Mouse (Mus musculus): ENCODE measurements around the gene Plaa.
"Not testable (repeated sequence)": the region's sequence is repeated elsewhere in the genome, so short reads cannot be mapped to it uniquely, and the experiment has no call there.

Gene Plaa

GRCm38 (mm10) chr4:94603031-94603629 is at the start of gene Plaa:
Gene Plaa, minus strand, starts transcription at chr4:94603244.
- peak; percentile 82 for DNase-seq

- DNase-seq = not testable (repeated sequence)
These were observed 47.6 kb upstream of the Plaa start for GRCm38 (mm10) chr4:94650426-94651175.

- DNase-seq = no peak
These were observed 46.9 kb upstream of the Plaa start, which contains the start of gene Lrrc19 for GRCm38 (mm10) chr4:94649920-94650319. Gene Lrrc19, minus strand, starts transcription at chr4:94650144.

GRCm38 (mm10) chr4:94643141-94643540 is 40.1 kb upstream of the Plaa start:
- no peak for DNase-seq

GRCm38 (mm10) chr4:94620077-94620476 is 17.0 kb upstream of the Plaa start:
- DNase-seq = no peak

GRCm38 (mm10) chr4:94614627-94615006 is 11.6 kb upstream of the Plaa start:
- DNase-seq = no peak

GRCm38 (mm10) chr4:94613972-94614626 is 11.1 kb upstream of the Plaa start, which contains the start of gene Ift74:
Gene Ift74, plus strand, starts transcription at chr4:94614491.
- peak; percentile 83 to 90 for DNase-seq

- no peak for DNase-seq
These were observed 7.3 kb upstream of the Plaa start for GRCm38 (mm10) chr4:94610339-94610738.

- no peak for DNase-seq
These were observed 2.5 kb upstream of the Plaa start for GRCm38 (mm10) chr4:94605591-94605990.

- DNase-seq = no peak
These were observed 1.5 kb upstream of the Plaa start for GRCm38 (mm10) chr4:94604452-94605019.

GRCm38 (mm10) chr4:94602496-94603030 is 481 bp downstream of the Plaa start:
- DNase-seq = no peak

GRCm38 (mm10) chr4:94601395-94601794 is 1.6 kb downstream of the Plaa start:
- no peak for DNase-seq

- DNase-seq = no peak
These were observed 10.3 kb downstream of the Plaa start for GRCm38 (mm10) chr4:94592709-94593108.

GRCm38 (mm10) chr4:94591765-94592381 is 11.2 kb downstream of the Plaa start:
- no peak for DNase-seq

- no peak for DNase-seq
These were observed 30.4 kb downstream of the Plaa start for GRCm38 (mm10) chr4:94572677-94573076.

- no peak for DNase-seq
These were observed 38.7 kb downstream of the Plaa start for GRCm38 (mm10) chr4:94564297-94564696.

GRCm38 (mm10) chr4:94561954-94562648 is 40.9 kb downstream of the Plaa start:
- no peak for DNase-seq

- no peak for DNase-seq
These were observed 42.7 kb downstream of the Plaa start for GRCm38 (mm10) chr4:94560316-94560715.

GRCm38 (mm10) chr4:94559266-94559665 is 43.8 kb downstream of the Plaa start:
- no peak for DNase-seq

GRCm38 (mm10) chr4:94557145-94557544 is 45.9 kb downstream of the Plaa start:
- DNase-seq = no peak

- peak; percentile 82 to 83 for DNase-seq
These were observed 46.6 kb downstream of the Plaa start, which contains the start of the genes Gm10306 and Caap1 for GRCm38 (mm10) chr4:94556265-94557054. Gene Gm10306, plus strand, starts transcription at chr4:94556546. Gene Caap1, minus strand, starts transcription at chr4:94556796.

Measured in thymus, adult 18-20 months (tissue).